Mouse (Mus musculus): ENCODE results near the gene Ugt1a6a. TPM values are rescaled to one million over a fixed set of nuclear protein-coding genes. Genes with fewer than 3 reads are reported as not detected.

Gene Ugt1a6a
- total RNA-seq, 2 experiments from 2014 or later: 2.2 to 2.7 TPM

DNA sequence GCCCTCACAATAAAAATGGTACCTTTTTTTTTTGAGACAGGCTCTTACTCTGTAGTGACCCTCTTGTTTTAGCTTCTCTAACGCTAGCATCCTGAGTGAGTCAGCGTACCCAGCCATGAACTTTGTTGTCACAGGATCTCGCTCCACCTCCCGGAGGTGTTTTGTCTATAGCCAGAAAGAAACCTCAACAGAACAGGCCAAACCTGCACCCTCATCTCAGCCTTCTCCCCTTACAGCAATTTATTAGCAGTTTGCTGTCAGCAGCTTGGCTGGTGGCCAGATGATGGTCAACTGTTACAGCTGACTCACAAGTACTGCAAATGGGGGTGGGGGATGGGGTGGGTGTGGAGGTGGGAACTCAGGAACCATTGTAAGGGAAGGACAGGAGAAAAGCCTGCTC, 127.6 kb downstream of the Ugt1a6a start:
- intact Hi-C loops (cut with DNase I): no loop called here
- DNase-seq: peak; percentile 61 to 63

DNA sequence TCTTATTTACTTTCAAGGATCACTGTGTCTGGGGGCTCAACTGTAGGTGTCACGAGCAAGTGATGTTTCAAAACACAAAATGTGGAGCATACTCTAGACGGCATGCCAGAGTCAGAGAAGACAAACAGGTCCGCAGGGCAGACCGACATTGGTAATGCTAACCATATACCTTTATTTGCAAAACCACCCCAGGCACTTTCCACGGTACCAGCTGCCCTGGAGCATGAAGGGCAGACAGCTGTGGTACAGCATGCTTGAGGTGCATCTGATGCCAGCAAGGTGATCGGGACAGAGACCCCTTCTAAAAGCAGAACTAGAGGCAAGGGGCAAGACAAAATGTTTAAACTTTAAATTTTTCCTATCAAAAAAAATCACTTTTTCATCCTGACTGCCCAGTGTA, 128.4 kb downstream of the Ugt1a6a start:
- DNase-seq: no peak
- intact Hi-C loops (cut with DNase I): no loop called here

- intact Hi-C loops (cut with DNase I): no loop called here
- DNase-seq: no peak
These were observed 129.2 kb downstream of the Ugt1a6a start for GRCm38 (mm10) chr1:88263778-88264177.

DNA sequence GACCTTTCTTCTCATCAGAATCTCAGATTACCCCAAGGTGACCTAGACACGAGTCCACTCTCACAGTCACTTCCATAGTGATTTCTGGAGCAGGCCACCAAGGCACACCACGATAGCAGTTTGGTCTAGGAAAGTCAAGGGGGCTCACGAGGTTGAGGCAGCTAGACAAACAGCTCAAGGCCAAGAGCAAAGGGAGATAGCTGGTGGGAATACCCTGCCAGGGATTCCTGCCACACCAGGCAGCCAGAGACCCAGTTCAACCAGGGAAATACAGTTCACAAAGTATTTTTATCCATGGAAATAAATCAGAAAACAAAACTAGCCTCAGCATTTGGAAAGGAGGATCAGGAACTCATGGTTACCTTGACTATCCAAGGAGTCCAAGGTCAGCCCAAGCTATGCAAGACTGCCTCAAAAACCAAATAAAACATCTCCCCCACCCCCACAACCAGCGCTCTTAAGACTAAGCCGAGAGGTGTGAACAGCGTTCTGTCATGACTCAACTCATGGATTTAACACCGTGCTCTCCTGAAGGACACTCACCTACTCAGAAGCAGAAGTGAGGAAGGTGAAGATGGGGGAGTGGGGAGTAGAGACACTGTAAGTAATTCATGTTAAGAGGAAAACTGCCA, 129.7 kb downstream of the Ugt1a6a start:
- intact Hi-C loops (cut with DNase I): no loop called here
- no peak for DNase-seq

DNA sequence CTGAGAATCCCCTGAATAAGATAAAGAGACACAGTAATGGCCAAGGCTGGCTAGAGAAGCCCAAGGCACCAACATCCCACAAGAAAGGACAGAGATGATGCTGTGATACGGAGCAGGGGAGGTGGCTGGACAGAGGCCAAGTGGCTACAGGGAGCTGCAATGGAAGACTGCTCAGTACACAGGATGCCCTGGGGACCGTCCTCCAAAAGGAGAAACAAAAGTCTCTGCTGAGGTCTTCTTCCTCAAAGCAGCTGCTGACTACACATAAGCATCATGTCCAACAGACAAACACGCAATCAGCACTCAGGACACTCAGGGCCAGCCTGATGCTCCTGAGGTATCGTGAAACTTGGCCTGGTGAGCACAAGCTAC, 130.2 kb downstream of the Ugt1a6a start:
- no peak for DNase-seq
- intact Hi-C loops (cut with DNase I): no loop called here

- no peak for DNase-seq
- intact Hi-C loops (cut with DNase I): no loop called here
These were observed 131.5 kb downstream of the Ugt1a6a start for GRCm38 (mm10) chr1:88266123-88266522.

DNA sequence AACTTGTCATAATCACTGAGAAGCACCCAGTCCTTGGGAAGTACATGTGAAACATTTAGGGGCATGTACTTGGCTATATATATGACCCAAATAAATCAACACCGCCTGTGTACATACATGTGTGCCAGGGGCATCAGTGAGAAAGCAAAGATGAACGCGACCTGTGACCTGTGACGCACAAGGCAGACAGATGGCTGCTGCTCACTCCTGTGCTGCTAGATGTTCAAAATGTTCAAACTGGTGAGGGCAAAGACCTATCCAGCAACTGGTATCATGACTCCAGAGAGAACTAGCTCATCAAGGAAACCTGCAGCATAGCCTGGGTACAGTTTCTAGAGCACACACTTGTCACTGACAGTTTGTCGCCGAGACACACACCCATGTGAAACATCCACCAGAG, 132.9 kb downstream of the Ugt1a6a start:
- intact Hi-C loops (cut with DNase I): no loop called here
- no peak for DNase-seq

DNA sequence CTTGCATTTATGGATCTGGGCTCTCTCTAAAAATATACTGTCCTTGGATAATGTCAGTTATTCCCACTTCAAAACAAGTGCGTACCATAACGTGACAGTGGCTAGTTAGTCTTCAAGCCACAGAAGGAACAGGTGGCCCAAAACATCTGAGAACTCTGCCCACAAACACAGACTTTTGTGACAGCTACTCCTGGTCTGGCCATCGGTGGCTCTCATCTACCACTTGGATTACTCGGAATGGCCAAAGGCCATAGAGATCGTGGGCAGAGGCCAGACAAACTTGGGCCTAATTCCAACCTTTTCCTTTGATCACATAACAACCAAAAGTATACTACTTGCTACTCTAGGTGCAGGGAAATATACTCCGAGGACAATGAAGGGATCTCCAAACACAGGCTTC, 133.5 kb downstream of the Ugt1a6a start:
- intact Hi-C loops (cut with DNase I): no loop called here
- no peak for DNase-seq

Other genes with a start within 250 kb of the Ugt1a6a start
- gene Usp40, start 126.3 kb upstream of the Ugt1a6a start, total RNA-seq (2021): 10 to 100 TPM; 23.7 to 24.6 TPM
- not detected for gene Ugt1a10, start 79.4 kb upstream of the Ugt1a6a start, total RNA-seq (2021)
- gene Ugt1a9, start 64.0 kb upstream of the Ugt1a6a start, total RNA-seq (2021): not detected
- not detected for gene Ugt1a8, start 47.0 kb upstream of the Ugt1a6a start, total RNA-seq (2021)
- 1 to 10 TPM; 1.3 to 1.7 TPM for gene Ugt1a7c, start 39.7 kb upstream of the Ugt1a6a start, total RNA-seq (2021)
- under 1 TPM in 1 of 2 experiments, not detected in 1; 0.72 TPM for gene Ugt1a6b, start 31.6 kb upstream of the Ugt1a6a start, total RNA-seq (2021)
- under 1 TPM; 0.12 to 0.20 TPM for gene Ugt1a5, start 31.2 kb downstream of the Ugt1a6a start, total RNA-seq (2021)
- gene Ugt1a2, start 65.8 kb downstream of the Ugt1a6a start, total RNA-seq (2021): not detected
- 1 to 10 TPM in 1 of 2 experiments, under 1 TPM in 1; 0.84 to 1.1 TPM for gene Dnajb3, start 71.0 kb downstream of the Ugt1a6a start, total RNA-seq (2021)
- not detected for gene Ugt1a1, start 77.2 kb downstream of the Ugt1a6a start, total RNA-seq (2021)
- gene Mroh2a, start 92.2 kb downstream of the Ugt1a6a start, total RNA-seq (2021): under 1 TPM in 1 of 2 experiments, not detected in 1; 0.10 TPM
- 10 to 100 TPM; 43.5 to 44.5 TPM for gene Hjurp, start 142.8 kb downstream of the Ugt1a6a start, total RNA-seq (2021)
- gene Trpm8, start 142.9 kb downstream of the Ugt1a6a start, total RNA-seq (2021): not detected

Measured in heart, postnatal 10 days (tissue).